Mouse (Mus musculus) stomach, embryonic 15.5 days (tissue): ENCODE results near the gene Crtc2. TPM values are rescaled to one million over a fixed set of nuclear protein-coding genes. Genes with fewer than 3 reads are reported as not detected.

Experiments used
- ATAC-seq: fragments of 200-750 bp; cut with Nextera tagmentation; 2 replicates; pipeline ENCODE4 v1.8.0; 2017; ENCODE audit warnings: low read depth, moderate number of reproducible peaks, moderate TSS enrichment; ENCODE audit not compliant: insufficient read depth, low FRiP score
- H3K27ac ChIP-seq: fragments of 300-500 bp; sonication (generic); 2 replicates; pipeline ENCODE4 v1.5.1; 2015; ENCODE audit warnings: mild to moderate bottlenecking, inconsistent platforms
- H3K27me3 ChIP-seq: fragments of 300-500 bp; sonication (generic); replicated peaks from 2 replicates; pipeline ENCODE4 v1.6.1; 2015; ENCODE audit warnings: inconsistent platforms
- H3K36me3 ChIP-seq: fragments of 300-500 bp; sonication (generic); 2 replicates; pipeline ENCODE4 v1.6.1; 2015; ENCODE audit warnings: inconsistent platforms
- H3K4me1 ChIP-seq: fragments of 300-500 bp; sonication (generic); 2 replicates; pipeline ENCODE4 v1.6.1; 2015; ENCODE audit warnings: inconsistent platforms
- H3K4me2 ChIP-seq: fragments of 300-500 bp; sonication (generic); 2 replicates; pipeline ENCODE4 v1.6.1; 2015; ENCODE audit warnings: mild to moderate bottlenecking, inconsistent platforms
- H3K4me3 ChIP-seq: fragments of 300-500 bp; sonication (generic); replicated peaks from 2 replicates; pipeline ENCODE4 v1.5.1; 2015; ENCODE audit warnings: inconsistent platforms
- H3K9ac ChIP-seq: fragments of 300-500 bp; sonication (generic); 2 replicates; pipeline ENCODE4 v1.6.1; 2015; ENCODE audit warnings: inconsistent platforms
- H3K9me3 ChIP-seq: fragments of 300-500 bp; sonication (generic); 2 replicates; pipeline ENCODE4 v1.6.1; 2016; ENCODE audit warnings: inconsistent platforms
- WGBS: fragments of 180-500 bp; shearing (Covaris S2); methylation state at CpG from one replicate; pipeline ENCODE4 v1.1.7; 2015; 5-methylcytosine and 5-hydroxymethylcytosine counted together
- polyA plus RNA-seq: library from polyadenylated mRNA; unstranded; fragments of >200 nt; fragmentation: Nextera tagmentation; extraction: Ambion mirVana; gene quantifications from 2 replicates; pipeline ENCODE4 v1.2.1, GENCODE M21; 2015

Crtc2 gene
- polyA plus RNA-seq, 1 experiment from 2014 or later = 16.5 TPM

DNA sequence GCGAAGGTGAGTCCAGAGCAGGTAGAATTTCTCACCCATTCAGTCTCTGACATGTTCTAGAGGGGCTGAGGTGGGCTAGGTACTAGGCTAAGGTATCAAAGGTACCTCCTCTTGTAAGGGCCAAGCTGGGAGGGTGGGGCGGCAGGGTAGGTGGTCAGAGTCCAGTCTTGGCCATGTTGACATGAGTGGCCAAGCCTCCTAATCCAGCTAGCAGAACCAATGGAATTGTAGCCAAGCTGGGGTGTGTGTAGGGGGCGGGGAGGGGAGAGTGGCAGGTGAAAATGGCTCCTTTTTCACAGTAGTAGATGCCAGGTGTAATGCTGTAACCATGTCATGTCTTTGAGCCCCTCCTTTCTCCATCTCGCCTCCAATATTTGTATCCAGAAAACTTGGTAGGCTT, 4.6 kb downstream of the Crtc2 start:
- no peaks in the 10 kb centered on the region for H3K27me3 ChIP-seq
- peaks cover 13% of the 10 kb centered on the region for H3K4me1 ChIP-seq
- no peak overlapping the region for H3K27ac ChIP-seq
- H3K4me3 ChIP-seq = no peak overlapping the region
- peaks cover 42% of the 10 kb centered on the region; the same call in 1 of the 2 replicates for H3K36me3 ChIP-seq
- no peak overlapping the region for H3K9ac ChIP-seq
- WGBS = 83% methylated on average over 4 of the region's 4 CpGs
- no peaks in the 10 kb centered on the region for H3K9me3 ChIP-seq
- H3K4me2 ChIP-seq = no peak overlapping the region
- no peak for ATAC-seq

DNA sequence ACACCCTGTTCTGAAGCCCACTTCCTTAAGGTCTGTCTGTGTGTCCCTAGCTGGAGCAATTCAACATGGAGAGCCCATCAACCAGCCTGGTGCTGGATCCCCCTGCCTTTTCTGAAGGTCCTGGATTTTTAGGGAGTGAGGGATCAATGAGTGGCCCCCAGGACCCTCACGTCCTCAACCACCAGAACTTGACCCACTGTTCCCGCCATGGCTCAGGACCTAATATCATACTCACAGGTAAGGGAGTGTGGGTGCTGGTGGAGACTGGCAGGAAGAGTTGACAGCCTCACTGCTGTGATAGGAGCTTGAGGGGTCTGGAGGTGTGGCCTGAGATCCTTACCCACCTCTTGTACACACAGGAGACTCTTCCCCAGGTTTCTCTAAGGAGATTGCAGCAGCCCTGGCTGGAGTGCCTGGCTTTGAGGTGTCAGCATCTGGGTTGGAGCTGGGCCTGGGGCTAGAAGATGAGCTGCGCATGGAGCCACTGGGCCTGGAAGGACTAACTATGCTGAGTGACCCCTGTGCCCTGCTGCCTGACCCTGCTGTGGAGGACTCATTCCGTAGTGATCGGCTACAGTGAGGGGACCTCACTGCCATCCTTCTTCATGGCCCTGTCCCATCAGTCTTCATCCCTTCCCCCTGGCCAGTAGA, 9.3 kb downstream of the Crtc2 start:
- no peaks in the 10 kb centered on the region for H3K27me3 ChIP-seq
- H3K9me3 ChIP-seq = no peaks in the 10 kb centered on the region
- peaks cover 45% of the 10 kb centered on the region; the same call in 1 of the 2 replicates for H3K36me3 ChIP-seq
- 89% methylated on average over 5 of the region's 5 CpGs for WGBS
- H3K4me3 ChIP-seq = no peak overlapping the region
- no peak overlapping the region for H3K4me2 ChIP-seq
- H3K27ac ChIP-seq = no peak overlapping the region
- H3K9ac ChIP-seq = no peak overlapping the region
- peaks cover 11% of the 10 kb centered on the region for H3K4me1 ChIP-seq
- ATAC-seq = no peak

DNA sequence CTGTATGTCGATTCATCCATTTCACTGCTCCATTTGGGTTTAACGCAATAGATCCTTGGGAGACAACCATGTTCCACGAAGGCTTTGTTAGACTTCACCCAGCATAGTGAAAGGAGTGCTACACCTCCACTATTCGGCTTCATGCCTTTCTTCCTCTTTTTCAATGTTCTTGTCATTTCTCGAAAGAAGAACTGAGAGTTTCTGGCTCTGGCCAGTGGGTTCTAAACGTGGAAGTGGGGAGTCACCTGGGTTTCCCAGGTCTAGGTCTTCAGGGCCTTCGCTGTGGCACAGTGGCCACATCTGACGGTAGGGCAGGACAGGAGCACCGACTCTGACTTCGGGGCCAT, 10.7 kb downstream of the Crtc2 start:
- Histone ChIP-seq H3K4me1 (peaks cover 11% of the 10 kb centered on the region), H3K4me2 (peak overlapping the region; percentile 70), H3K36me3 (peaks cover 38% of the 10 kb centered on the region; the same call in 1 of the 2 replicates), H3K9me3 (no peaks in the 10 kb centered on the region), H3K27me3 (no peaks in the 10 kb centered on the region), H3K9ac (peak overlapping the region; percentile 66; the same call in 1 of the 2 replicates), H3K27ac (peak overlapping the region; percentile 98), H3K4me3 (peak overlapping the region; percentile 82)
- ATAC-seq = no peak
- 28% methylated on average over 10 of the region's 10 CpGs for WGBS

DNA sequence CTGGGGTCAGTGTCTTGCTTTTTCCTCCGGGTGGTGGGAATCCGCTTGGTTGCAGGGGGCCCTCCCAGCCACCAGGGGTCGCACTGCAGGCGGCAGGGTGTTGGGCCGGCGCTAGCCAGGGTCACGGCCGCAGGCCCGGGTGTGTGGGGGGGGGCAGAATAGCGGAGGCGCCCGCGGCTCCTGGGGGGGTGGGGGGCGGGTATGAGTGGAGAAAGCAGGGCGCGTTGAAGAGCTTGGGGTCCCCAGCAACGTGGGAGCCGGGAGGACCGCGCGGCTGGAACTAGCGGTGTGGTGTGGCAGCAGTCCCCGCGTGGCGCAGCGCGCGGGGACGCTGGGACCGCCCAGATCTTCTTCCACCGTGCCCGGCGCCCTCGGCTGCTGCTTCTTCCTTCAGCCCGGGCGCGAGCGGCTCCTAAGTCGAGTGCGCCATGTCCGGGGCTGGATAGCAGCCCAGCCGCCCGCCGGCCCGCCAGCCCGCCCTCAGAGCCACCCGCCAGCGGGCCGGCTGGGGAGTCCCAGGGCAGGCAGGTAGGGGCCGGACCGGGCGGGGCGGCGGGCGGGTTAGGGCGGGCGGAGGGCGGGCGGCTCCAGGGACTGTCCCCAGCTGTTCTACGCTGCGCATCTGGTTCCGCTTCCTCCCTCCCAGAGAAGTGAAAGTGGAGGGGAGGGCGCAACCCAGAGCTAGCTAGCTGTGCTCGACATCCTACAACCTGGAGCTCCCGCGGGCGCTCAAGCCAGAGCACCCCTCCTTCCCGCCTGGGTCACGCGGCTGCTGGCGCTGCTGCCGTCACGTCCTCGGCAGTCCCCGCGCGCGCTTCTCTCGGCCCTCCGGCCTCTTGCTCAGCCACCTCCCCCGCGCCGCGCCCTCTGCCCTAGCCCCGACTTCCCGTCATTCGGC, 11.3 kb downstream of the Crtc2 start, which contains the start of gene Dennd4b:
TSS of gene Dennd4b (plus strand) at position 152 of the 898 bp plus-strand sequence.
- under 1% methylated on average over 82 of the region's 87 CpGs for WGBS
- peak within 1 kb of the TSS; percentile 70 for H3K4me2 ChIP-seq
- no peaks in the 10 kb centered on the region for H3K27me3 ChIP-seq
- peak within 1 kb of the TSS; percentile 98 for H3K27ac ChIP-seq
- H3K9ac ChIP-seq = peak within 1 kb of the TSS; percentile 66
- peak within 1 kb of the TSS; percentile 82 for H3K4me3 ChIP-seq
- no peaks in the 10 kb centered on the region for H3K9me3 ChIP-seq
- ATAC-seq = peak; percentile 92
- peaks cover 32% of the 10 kb centered on the region; the same call in 1 of the 2 replicates for H3K36me3 ChIP-seq
- H3K4me1 ChIP-seq = peaks cover 11% of the 10 kb centered on the region

DNA sequence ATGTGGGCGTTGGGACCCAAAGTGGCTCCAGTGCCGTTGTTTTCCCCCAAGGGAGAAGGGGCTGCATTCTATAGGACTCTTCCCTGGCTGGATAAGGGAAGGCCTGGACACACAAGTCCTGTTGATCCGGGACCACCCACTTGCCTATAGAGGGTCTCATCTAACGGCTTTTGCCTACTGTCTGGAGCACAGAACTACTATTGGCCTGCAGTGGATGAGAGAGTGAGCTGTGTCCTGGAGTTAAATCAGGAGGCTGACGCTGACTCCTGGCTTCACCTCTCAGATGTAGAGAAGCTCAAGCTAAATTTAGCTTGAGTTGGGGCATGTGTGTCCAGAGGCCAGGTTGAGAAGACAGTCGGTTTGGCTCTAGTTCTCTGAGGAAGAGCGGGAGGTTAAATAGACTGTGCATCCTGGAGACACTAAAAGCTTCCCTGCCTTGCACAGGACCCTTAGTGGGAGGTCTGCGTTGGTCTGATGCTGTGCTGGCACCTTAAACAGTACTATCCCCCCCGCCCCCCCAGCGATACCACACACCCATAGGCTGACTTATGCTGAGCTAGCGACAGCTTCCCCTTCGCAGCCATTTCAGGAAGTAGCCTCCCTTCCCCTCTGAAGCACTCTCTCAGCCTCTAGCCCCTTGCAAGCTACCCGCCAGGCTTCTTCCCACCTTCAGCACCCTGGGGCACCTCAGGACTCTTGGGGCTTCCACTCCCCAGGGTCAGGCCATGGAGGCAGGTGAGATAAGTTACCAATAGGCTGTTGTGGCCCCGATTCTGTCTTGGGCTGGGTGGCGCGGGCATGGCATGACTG, 12.2 kb downstream of the Crtc2 start:
- no peaks in the 10 kb centered on the region for H3K9me3 ChIP-seq
- 23% methylated on average over 16 of the region's 16 CpGs for WGBS
- H3K4me2 ChIP-seq = peak overlapping the region; percentile 70
- no peaks in the 10 kb centered on the region for H3K27me3 ChIP-seq
- H3K27ac ChIP-seq = peak overlapping the region; percentile 98
- peaks cover 23% of the 10 kb centered on the region; the same call in 1 of the 2 replicates for H3K36me3 ChIP-seq
- peaks cover 11% of the 10 kb centered on the region for H3K4me1 ChIP-seq
- H3K4me3 ChIP-seq = peak overlapping the region; percentile 82
- peak overlapping the region; percentile 66 for H3K9ac ChIP-seq
- no peak; the same call in 1 of the 2 replicates for ATAC-seq

DNA sequence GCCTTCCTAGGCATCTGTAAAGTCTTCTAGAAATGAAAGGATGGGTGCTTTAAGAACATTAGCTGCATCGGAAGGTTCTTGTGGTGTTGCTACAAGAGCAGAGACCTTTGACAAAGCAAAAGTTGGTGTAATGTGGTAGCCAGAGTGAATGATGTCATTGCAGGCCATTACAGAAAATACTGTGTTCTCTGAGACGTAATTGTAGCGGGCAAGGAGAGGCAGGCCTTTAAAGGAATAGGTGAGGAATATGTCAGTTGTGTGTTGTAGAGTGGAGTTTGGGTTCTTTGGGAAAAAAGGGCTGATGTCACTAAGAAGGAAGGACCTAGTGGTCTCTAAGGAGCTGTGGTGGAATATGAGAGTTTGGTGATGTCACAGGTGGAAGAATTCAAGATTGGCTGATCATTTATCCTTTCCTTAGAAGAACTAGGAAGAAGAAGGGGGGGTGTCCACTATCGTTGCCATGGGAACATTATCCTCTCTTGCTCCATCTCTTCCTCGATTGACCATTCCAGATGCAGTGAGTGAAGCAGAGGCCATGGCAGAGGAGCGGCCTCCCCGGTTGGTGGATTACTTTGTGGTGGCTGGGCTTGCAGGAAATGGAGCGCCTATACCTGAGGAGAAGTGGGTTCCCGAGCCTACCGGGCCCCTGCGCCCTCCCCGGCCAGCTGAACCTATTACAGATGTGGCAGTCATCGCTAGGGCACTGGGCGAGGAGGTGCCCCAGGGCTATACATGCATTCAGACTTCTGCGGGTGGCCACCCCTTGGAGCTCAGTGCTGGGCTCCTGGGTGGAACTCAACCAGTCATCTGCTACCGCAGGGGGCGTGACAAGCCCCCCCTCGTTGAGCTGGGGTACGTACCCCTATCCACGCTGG, 13.2 kb downstream of the Crtc2 start:
- 89% methylated on average over 20 of the region's 20 CpGs for WGBS
- Histone ChIP-seq H3K4me2 (peak overlapping the region; percentile 70), H3K4me3 (no peak overlapping the region; the same call in 1 of the 2 replicates), H3K27ac (no peak overlapping the region), H3K36me3 (peaks cover 15% of the 10 kb centered on the region; the same call in 1 of the 2 replicates), H3K4me1 (peaks cover 11% of the 10 kb centered on the region), H3K9me3 (no peaks in the 10 kb centered on the region), H3K9ac (peak overlapping the region; percentile 25; the same call in 1 of the 2 replicates), H3K27me3 (no peaks in the 10 kb centered on the region)
- ATAC-seq = no peak

DNA sequence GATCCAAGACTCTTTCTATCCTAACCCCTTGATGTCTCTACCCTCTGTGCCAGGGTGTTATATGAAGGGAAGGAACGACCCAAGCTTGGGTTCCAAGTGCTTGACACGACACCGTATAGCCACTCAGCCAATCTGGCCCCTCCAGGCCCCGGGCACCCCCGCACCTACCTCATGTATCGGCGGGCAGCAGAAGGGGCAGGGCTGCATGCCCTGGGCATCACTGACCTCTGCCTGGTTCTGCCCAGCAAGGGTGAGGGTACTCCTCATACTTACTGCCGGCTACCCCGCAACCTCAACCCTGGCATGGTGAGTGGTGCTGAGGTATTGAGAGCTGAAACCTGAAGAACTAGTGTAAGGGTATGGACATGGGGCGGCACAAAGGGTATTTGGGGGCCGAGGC, 14.2 kb downstream of the Crtc2 start:
- no peak overlapping the region for H3K27ac ChIP-seq
- peaks cover 6% of the 10 kb centered on the region; the same call in 1 of the 2 replicates for H3K36me3 ChIP-seq
- no peaks in the 10 kb centered on the region for H3K27me3 ChIP-seq
- H3K4me2 ChIP-seq = no peak overlapping the region
- no peak overlapping the region for H3K9ac ChIP-seq
- peaks cover 11% of the 10 kb centered on the region for H3K4me1 ChIP-seq
- no peak overlapping the region for H3K4me3 ChIP-seq
- 95% methylated on average over 11 of the region's 11 CpGs for WGBS
- no peak for ATAC-seq
- H3K9me3 ChIP-seq = no peaks in the 10 kb centered on the region

DNA sequence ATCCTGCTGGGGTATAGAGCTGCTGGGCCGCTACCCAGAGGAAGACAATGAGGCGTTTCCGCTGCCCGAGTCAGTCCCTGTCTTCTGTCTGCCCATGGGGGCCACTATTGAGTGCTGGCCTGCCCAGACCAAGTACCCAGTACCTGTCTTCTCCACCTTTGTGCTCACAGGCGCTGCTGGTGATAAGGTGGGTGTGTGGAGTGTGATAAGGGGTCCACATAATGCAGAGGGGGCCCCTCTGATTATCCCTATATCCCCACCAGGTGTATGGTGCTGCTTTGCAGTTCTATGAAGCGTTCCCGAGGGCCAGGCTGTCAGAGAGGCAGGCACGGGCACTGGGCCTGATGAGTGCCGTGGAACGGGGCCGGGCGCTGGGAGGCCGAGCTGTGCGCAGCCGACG, 15.0 kb downstream of the Crtc2 start:
- H3K4me3 ChIP-seq = no peak overlapping the region
- ATAC-seq = no peak

DNA sequence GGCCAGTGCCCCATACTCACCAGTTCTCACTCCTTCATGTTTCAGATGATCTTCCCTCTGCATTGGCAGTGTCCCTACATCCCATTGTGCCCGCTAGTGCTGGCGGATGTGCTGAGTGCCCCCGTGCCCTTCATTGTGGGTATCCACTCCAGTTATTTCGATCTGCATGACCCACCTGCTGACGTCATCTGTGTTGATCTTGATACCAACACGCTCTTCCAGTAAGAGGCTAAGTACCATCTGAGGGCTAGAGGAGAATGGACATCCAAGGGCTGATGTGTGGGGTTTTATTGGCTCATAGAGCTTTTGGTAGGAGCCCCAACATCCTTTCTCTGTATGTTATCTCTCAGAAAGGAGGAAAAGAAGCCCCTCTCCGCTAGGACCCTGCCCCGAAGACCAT, 16.8 kb downstream of the Crtc2 start:
- H3K9ac ChIP-seq = no peak overlapping the region
- 89% methylated on average over 8 of the region's 8 CpGs for WGBS
- ATAC-seq = no peak
- H3K9me3 ChIP-seq = no peaks in the 10 kb centered on the region
- H3K27me3 ChIP-seq = no peaks in the 10 kb centered on the region
- no peak overlapping the region for H3K4me3 ChIP-seq
- no peak overlapping the region for H3K27ac ChIP-seq
- peaks cover 11% of the 10 kb centered on the region for H3K4me1 ChIP-seq
- no peak overlapping the region for H3K4me2 ChIP-seq
- H3K36me3 ChIP-seq = 0 out of 2 replicates have a peak, but pooled peaks cover 5% of the 10 kb centered on the region

More for the DNA sequence above, 15.0 kb downstream of the Crtc2 start:
- no peak overlapping the region for H3K4me2 ChIP-seq
- H3K9me3 ChIP-seq = no peaks in the 10 kb centered on the region
- 91% methylated on average over 16 of the region's 16 CpGs for WGBS
- no peak overlapping the region for H3K27ac ChIP-seq
- H3K4me1 ChIP-seq = peaks cover 11% of the 10 kb centered on the region
- H3K27me3 ChIP-seq = no peaks in the 10 kb centered on the region
- H3K9ac ChIP-seq = no peak overlapping the region
- H3K36me3 ChIP-seq = no peaks in the 10 kb centered on the region

DNA sequence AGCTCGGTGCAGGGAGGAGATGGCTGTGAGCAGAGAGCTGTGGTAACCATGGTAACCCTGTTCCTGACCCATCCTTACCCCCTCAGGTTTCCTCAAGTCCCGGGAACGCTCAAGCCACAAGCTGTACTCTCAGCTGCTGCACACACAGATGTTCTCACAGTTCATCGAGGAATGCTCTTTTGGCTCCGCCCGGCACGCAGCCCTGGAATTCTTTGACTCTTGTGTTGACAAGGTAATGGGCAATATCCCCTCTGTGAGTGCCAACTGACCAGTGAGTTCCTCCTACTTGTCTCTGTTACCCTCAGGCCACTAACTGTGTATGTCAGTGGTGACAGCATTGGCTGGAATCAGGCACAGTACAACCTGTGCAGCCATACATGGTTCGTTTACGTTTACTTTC, 18.2 kb downstream of the Crtc2 start:
- 64% methylated on average over 9 of the region's 9 CpGs for WGBS
- H3K9me3 ChIP-seq = no peaks in the 10 kb centered on the region
- no peaks in the 10 kb centered on the region for H3K27me3 ChIP-seq

More for the DNA sequence above, 18.2 kb downstream of the Crtc2 start:
- no peak overlapping the region for H3K4me2 ChIP-seq
- no peak overlapping the region for H3K27ac ChIP-seq
- H3K9ac ChIP-seq = no peak overlapping the region
- ATAC-seq = no peak
- H3K4me1 ChIP-seq = no peaks in the 10 kb centered on the region
- no peak overlapping the region for H3K4me3 ChIP-seq
- 0 out of 2 replicates have a peak, but pooled peaks cover 5% of the 10 kb centered on the region for H3K36me3 ChIP-seq
